Mouse (Mus musculus) olfactory bulb, adult 2 months (tissue): ENCODE data around the gene Cmtm2b.

Source experiments
- CTCF ChIP-seq: fragments of 200-500 bp; IDR thresholded peaks from 2 replicates; pipeline ENCODE4 v1.5.1; 2012; ENCODE audit warnings: low read depth, mild to moderate bottlenecking, low read length, moderate library complexity; ENCODE audit not compliant: insufficient read depth
- POLR2A ChIP-seq: fragments of 200-500 bp; IDR thresholded peaks from 2 replicates; pipeline ENCODE4 v1.6.1; 2012; ENCODE audit warnings: mild to moderate bottlenecking, low read depth, low read length, moderate library complexity; ENCODE audit not compliant: insufficient read depth

DNA sequence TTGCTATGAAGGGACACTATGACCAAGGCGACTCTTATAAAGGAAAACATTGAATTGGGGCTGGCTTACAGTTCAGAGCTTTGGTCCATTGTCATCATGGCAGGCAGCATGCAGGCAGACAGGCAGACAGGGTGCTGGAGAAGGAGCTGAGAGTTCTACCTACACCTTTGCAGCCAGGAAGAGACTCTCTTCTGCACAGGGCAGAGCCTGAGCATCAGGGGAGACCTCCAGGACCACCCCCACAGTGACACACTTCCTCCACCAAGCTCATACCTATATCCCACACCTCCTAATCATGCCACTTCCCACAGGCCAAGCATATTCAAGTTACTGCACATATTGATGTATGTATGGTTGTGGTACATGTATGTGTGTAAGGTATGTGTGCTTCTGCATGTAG is 14.8 kb downstream of the Cmtm2b start:
- TF ChIP-seq CTCF (no peak), POLR2A (no peak)
